Mouse (Mus musculus) naive thymus-derived CD4-positive, alpha-beta T cell, adult 2 months (primary cell): ENCODE measurements around the gene Olfr455.

Experiments used
- DNase-seq: peaks from one replicate; pipeline ENCODE4 v3.0.0-alpha.2; 2011; ENCODE audit warnings: low read depth

Olfr455 gene

GRCm38 (mm10) chr6:42487114-42487513 lies 60.3 kb downstream of the Olfr455 start, which contains the start of gene Olfr456:
Gene Olfr456 (minus strand): TSS chr6:42487214.
- DNase-seq = no peak
